Mouse (Mus musculus) kidney, postnatal 0 days (tissue): ENCODE measurements around the gene Clk2. TPM values are rescaled to one million over a fixed set of nuclear protein-coding genes. Genes with fewer than 3 reads are reported as not detected.
A peak's percentile ranks its signal among the peaks of the same experiment; 100 is the strongest.

Experiments
- ATAC-seq: fragments of 200-750 bp; cut with Nextera tagmentation; replicated peaks from 2 replicates; pipeline ENCODE4 v1.8.0; 2017; ENCODE audit warnings: low read depth, moderate number of reproducible peaks, moderate TSS enrichment, moderate library complexity; ENCODE audit not compliant: low FRiP score
- DNase-seq: peaks from one replicate; pipeline ENCODE4 v3.0.0-alpha.2; 2016; ENCODE audit warnings: low spot score
- H3K27ac ChIP-seq: fragments of 300-500 bp; sonication (generic); 2 replicates; pipeline ENCODE4 v1.5.1; 2014; ENCODE audit warnings: mild to moderate bottlenecking
- H3K27me3 ChIP-seq: fragments of 300-500 bp; sonication (generic); 2 replicates; pipeline ENCODE4 v1.6.1; 2014; ENCODE audit warnings: low read length, mixed read lengths; ENCODE audit not compliant: insufficient read depth
- H3K36me3 ChIP-seq: fragments of 300-500 bp; sonication (generic); 2 replicates; pipeline ENCODE4 v1.6.1; 2014; ENCODE audit warnings: low read length, mixed read lengths; ENCODE audit not compliant: insufficient read depth
- H3K4me1 ChIP-seq: fragments of 300-500 bp; sonication (generic); replicated peaks from 2 replicates; pipeline ENCODE4 v1.6.1; 2014; ENCODE audit warnings: antibody characterized with exemption, low read length, mixed read lengths; ENCODE audit not compliant: insufficient read depth
- H3K4me2 ChIP-seq: fragments of 300-500 bp; sonication (generic); 2 replicates; pipeline ENCODE4 v1.6.1; 2014; ENCODE audit warnings: mild to moderate bottlenecking, low read length, moderate library complexity, mixed read lengths
- H3K4me3 ChIP-seq: fragments of 300-500 bp; sonication (generic); replicated peaks from 2 replicates; pipeline ENCODE4 v1.5.1; 2014; ENCODE audit warnings: low read depth, low read length
- H3K9ac ChIP-seq: fragments of 300-500 bp; sonication (generic); 2 replicates; pipeline ENCODE4 v1.6.1; 2014; ENCODE audit warnings: low read depth, low read length
- H3K9me3 ChIP-seq: fragments of 300-500 bp; sonication (generic); replicated peaks from 2 replicates; pipeline ENCODE4 v1.6.1; 2016; ENCODE audit warnings: low read length, inconsistent platforms, mixed read lengths
- CTCF ChIP-seq: IDR thresholded peaks from 2 replicates; pipeline ENCODE4 v1.5.1; 2016; ENCODE audit warnings: antibody characterized with exemption, low read depth, mild to moderate bottlenecking, moderate library complexity
- WGBS: fragments of 180-500 bp; shearing (Covaris S2); extraction: QIAGEN DNeasy Blood & Tissue Kit; methylation state at CpG from one replicate; pipeline ENCODE4 v1.1.7; 2014; 5-methylcytosine and 5-hydroxymethylcytosine counted together
- polyA plus RNA-seq: library from polyadenylated mRNA; unstranded; fragments of >200 nt; fragmentation: Nextera tagmentation; extraction: Ambion mirVana; gene quantifications from 2 replicates; pipeline ENCODE4 v1.2.1, GENCODE M21; 2015

Gene Clk2
- polyA plus RNA-seq, 1 experiment from 2014 or later, result 18.8 TPM

GRCm38 (mm10) chr3:89163123-89163522, 1.5 kb upstream of the Clk2 start:
- ATAC-seq (no peak), DNase-seq (no peak)
- peaks cover 21% of the 10 kb centered on the region for H3K4me1 ChIP-seq
- no peaks in the 10 kb centered on the region for H3K27me3 ChIP-seq
- H3K9me3 ChIP-seq, result no peaks in the 10 kb centered on the region
- WGBS, result 61% methylated on average over 1 of the region's 1 CpGs
- no peak overlapping the region for H3K27ac ChIP-seq
- H3K36me3 ChIP-seq, result peaks cover 5% of the 10 kb centered on the region; the same call in 1 of the 2 replicates
- H3K4me2 ChIP-seq, result no peak overlapping the region
- TF ChIP-seq CTCF, result no peak
- H3K4me3 ChIP-seq, result no peak overlapping the region
- no peak overlapping the region for H3K9ac ChIP-seq

- H3K27ac ChIP-seq, result peak overlapping the region; percentile 98; the same call in 1 of the 2 replicates
- WGBS, result 74% methylated on average over 5 of the region's 5 CpGs
- H3K9ac ChIP-seq, result peak overlapping the region; percentile 97; the same call in 1 of the 2 replicates
- peaks cover 21% of the 10 kb centered on the region for H3K4me1 ChIP-seq
- peak overlapping the region; percentile 88 for H3K4me3 ChIP-seq
- peaks cover 6% of the 10 kb centered on the region for H3K36me3 ChIP-seq
- ATAC-seq (no peak), DNase-seq (no peak)
- no peaks in the 10 kb centered on the region for H3K27me3 ChIP-seq
- H3K4me2 ChIP-seq, result peak overlapping the region; percentile 64
- TF ChIP-seq CTCF, result no peak
- H3K9me3 ChIP-seq, result no peaks in the 10 kb centered on the region
These were observed 851 bp upstream of the Clk2 start for GRCm38 (mm10) chr3:89163643-89164245.

DNA sequence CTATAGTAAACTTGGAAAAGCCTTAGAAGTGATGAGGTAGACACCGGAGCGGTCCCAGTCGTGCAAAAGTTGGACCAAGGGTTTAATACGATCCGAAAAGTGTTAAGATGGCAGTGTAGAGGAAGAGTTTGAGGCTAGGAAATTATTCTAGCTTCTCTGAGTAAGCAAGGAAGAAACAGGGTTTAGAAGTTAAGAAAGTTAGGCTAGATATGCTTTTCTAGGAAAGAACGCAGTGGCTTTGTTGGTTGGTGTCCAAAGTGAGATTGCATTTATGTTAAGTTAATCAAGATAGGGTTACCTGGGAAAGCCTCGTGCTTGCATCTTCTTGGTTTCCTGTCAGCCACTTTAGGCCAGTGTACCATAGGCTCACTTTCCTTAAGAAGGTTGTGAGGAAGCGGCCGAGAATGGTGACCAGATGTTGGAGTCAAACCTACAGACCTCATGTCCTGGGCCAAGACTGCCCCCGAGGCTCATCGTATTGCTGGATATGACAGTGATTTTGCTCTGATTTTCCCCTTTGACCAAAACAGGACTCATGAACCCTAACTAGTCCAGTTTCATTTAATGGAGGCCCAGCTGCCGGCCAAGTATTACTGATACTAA, 774 bp downstream of the Clk2 start:
- H3K4me3 ChIP-seq, result peak overlapping the region; percentile 88
- ATAC-seq, result no peak
- H3K9me3 ChIP-seq, result no peaks in the 10 kb centered on the region
- H3K27me3 ChIP-seq, result no peaks in the 10 kb centered on the region
- TF ChIP-seq CTCF, result no peak
- H3K4me2 ChIP-seq, result peak overlapping the region; percentile 64
- H3K9ac ChIP-seq, result peak overlapping the region; percentile 97
- H3K36me3 ChIP-seq, result peaks cover 22% of the 10 kb centered on the region
- H3K4me1 ChIP-seq, result peaks cover 13% of the 10 kb centered on the region
- 13% methylated on average over 12 of the region's 12 CpGs for WGBS
- H3K27ac ChIP-seq, result peak overlapping the region; percentile 98
- no peak for DNase-seq

- H3K9me3 ChIP-seq, result no peaks in the 10 kb centered on the region
- H3K4me1 ChIP-seq, result peaks cover 13% of the 10 kb centered on the region
- no peak for TF ChIP-seq CTCF
- no peak overlapping the region for H3K27ac ChIP-seq
- H3K4me3 ChIP-seq, result no peak overlapping the region
- H3K36me3 ChIP-seq, result peaks cover 28% of the 10 kb centered on the region
- WGBS, result 79% methylated on average over 19 of the region's 19 CpGs
- DNase-seq (no peak), ATAC-seq (no peak)
- H3K4me2 ChIP-seq, result no peak overlapping the region
- no peaks in the 10 kb centered on the region for H3K27me3 ChIP-seq
- H3K9ac ChIP-seq, result no peak overlapping the region
These were observed 2.4 kb downstream of the Clk2 start for GRCm38 (mm10) chr3:89166945-89167344.

- Histone ChIP-seq H3K27me3 (no peaks in the 10 kb centered on the region), H3K4me3 (no peak overlapping the region), H3K27ac (no peak overlapping the region), H3K4me2 (no peak overlapping the region), H3K36me3 (peaks cover 59% of the 10 kb centered on the region), H3K4me1 (0 out of 2 replicates have a peak, but pooled peaks cover 3% of the 10 kb centered on the region), H3K9ac (no peak overlapping the region), H3K9me3 (no peaks in the 10 kb centered on the region)
- ATAC-seq (no peak), DNase-seq (no peak)
- WGBS, result 96% methylated on average over 11 of the region's 11 CpGs
- no peak for TF ChIP-seq CTCF
These were observed 10.2 kb downstream of the Clk2 start for GRCm38 (mm10) chr3:89174844-89175243.

DNA sequence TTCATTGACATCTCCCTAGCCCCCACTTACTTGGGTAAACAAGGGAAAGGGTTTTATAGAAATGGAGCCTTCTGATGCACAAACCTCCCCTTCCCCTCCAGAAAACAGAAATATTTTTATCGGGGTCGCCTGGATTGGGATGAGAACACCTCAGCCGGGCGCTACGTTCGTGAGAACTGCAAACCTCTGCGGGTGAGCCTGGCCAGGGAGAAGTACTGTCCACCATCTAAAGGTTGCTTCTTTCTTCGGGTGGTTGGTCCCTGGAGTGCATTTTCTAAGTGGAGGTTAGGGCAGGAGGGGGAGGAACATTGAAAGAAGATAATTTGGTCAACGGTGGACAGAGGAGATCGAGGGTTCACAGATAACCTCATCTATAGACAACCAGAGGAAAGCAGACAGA, 10.9 kb downstream of the Clk2 start:
- 90% methylated on average over 10 of the region's 10 CpGs for WGBS
- no peaks in the 10 kb centered on the region for H3K27me3 ChIP-seq
- 0 out of 2 replicates have a peak, but pooled peaks cover 3% of the 10 kb centered on the region for H3K4me1 ChIP-seq
- peaks cover 58% of the 10 kb centered on the region for H3K36me3 ChIP-seq
- no peak for DNase-seq
- no peak overlapping the region for H3K9ac ChIP-seq
- no peak for ATAC-seq
- no peak overlapping the region for H3K4me2 ChIP-seq
- H3K9me3 ChIP-seq, result no peaks in the 10 kb centered on the region
- H3K4me3 ChIP-seq, result no peak overlapping the region
- no peak overlapping the region for H3K27ac ChIP-seq
- TF ChIP-seq CTCF, result no peak
